Mouse (Mus musculus) liver, adult 2 months (tissue): ENCODE data around the gene Polr2b.

Experiments
- CTCF ChIP-seq: fragments of 200-500 bp; IDR thresholded peaks from 2 replicates; pipeline ENCODE4 v1.5.1; 2011; ENCODE audit warnings: low read depth, low read length, control low read depth
- POLR2A ChIP-seq: fragments of 200-500 bp; IDR thresholded peaks from 2 replicates; pipeline ENCODE4 v1.6.1; 2011; ENCODE audit warnings: low read length, control low read depth; ENCODE audit not compliant: insufficient read depth; ENCODE audit errors: extremely low read depth

DNA sequence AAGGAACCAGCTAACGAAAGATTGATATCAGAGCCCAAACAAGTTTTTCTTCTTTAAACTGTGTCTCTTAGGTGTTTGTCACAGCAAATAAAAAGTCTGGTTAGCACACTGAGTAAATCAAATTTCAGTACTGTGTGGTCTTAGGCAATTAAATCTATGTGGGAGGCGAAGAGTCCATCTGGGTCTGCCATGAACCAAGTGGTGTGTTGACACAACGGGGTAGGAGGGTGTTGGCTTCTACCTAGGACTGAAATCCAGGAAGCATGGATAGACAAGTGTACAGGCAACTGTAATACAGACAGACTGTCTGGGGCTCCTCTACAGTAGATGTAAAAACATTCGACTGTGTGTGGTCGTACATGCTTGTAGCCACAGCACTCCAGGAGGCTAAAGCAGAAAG, 59.4 kb downstream of the Polr2b start:
- TF ChIP-seq POLR2A (no peak), CTCF (no peak)
